Mouse (Mus musculus) limb, embryonic 14.5 days (tissue): ENCODE data around the gene Asprv1. TPM values are rescaled to one million over a fixed set of nuclear protein-coding genes. Genes with fewer than 3 reads are reported as not detected.

Source experiments
- ATAC-seq: fragments of 200-750 bp; cut with Nextera tagmentation; 2 replicates; pipeline ENCODE4 v1.8.0; 2017; ENCODE audit warnings: low read depth, moderate number of reproducible peaks, moderate TSS enrichment; ENCODE audit not compliant: low FRiP score
- DNase-seq: peaks from one replicate; pipeline ENCODE4 v3.0.0-alpha.2; 2015; ENCODE audit warnings: low spot score
- H3K27ac ChIP-seq: fragments of 300-500 bp; sonication (generic); replicated peaks from 2 replicates; pipeline ENCODE4 v1.5.1; 2014; ENCODE audit warnings: low read depth, mild to moderate bottlenecking, low read length, moderate library complexity, mixed read lengths
- H3K27me3 ChIP-seq: fragments of 300-500 bp; sonication (generic); 2 replicates; pipeline ENCODE4 v1.6.1; 2014; ENCODE audit warnings: low read length, mixed read lengths; ENCODE audit not compliant: control insufficient read depth, insufficient read depth
- H3K36me3 ChIP-seq: fragments of 300-500 bp; sonication (generic); 2 replicates; pipeline ENCODE4 v1.6.1; 2014; ENCODE audit warnings: mild to moderate bottlenecking, low read length, moderate library complexity, mixed read lengths; ENCODE audit not compliant: control insufficient read depth, insufficient read depth
- H3K4me1 ChIP-seq: fragments of 300-500 bp; sonication (generic); 2 replicates; pipeline ENCODE4 v1.6.1; 2014; ENCODE audit warnings: antibody characterized with exemption, low read length, mixed read lengths; ENCODE audit not compliant: control insufficient read depth, insufficient read depth
- H3K4me2 ChIP-seq: fragments of 300-500 bp; sonication (generic); replicated peaks from 2 replicates; pipeline ENCODE4 v1.6.1; 2014; ENCODE audit warnings: low read depth, mild to moderate bottlenecking, low read length, moderate library complexity; ENCODE audit not compliant: severe bottlenecking
- H3K4me3 ChIP-seq: fragments of 300-500 bp; sonication (generic); replicated peaks from 2 replicates; pipeline ENCODE4 v1.5.1; 2014; ENCODE audit warnings: low read length
- H3K9ac ChIP-seq: fragments of 300-500 bp; sonication (generic); 2 replicates; pipeline ENCODE4 v1.6.1; 2014; ENCODE audit warnings: mild to moderate bottlenecking, low read depth, low read length, moderate library complexity; ENCODE audit not compliant: severe bottlenecking
- H3K9me3 ChIP-seq: fragments of 300-500 bp; sonication (generic); 2 replicates; pipeline ENCODE4 v1.6.1; 2016; ENCODE audit warnings: low read length; ENCODE audit not compliant: control insufficient read depth
- POLR2A ChIP-seq: fragments of 200-500 bp; IDR thresholded peaks from 2 replicates; pipeline ENCODE4 v1.8.0; 2012; ENCODE audit warnings: inconsistent platforms, mild to moderate bottlenecking, moderate library complexity, borderline replicate concordance; ENCODE audit not compliant: insufficient read depth, insufficient read length; ENCODE audit errors: extremely low read depth
- WGBS: fragments of 180-500 bp; shearing (Covaris S2); extraction: QIAGEN DNeasy Blood & Tissue Kit; methylation state at CpG from one replicate; pipeline ENCODE4 v1.1.7; 2014; 5-methylcytosine and 5-hydroxymethylcytosine counted together
- polyA plus RNA-seq, 2 experiments: library from polyadenylated mRNA; depleted of rRNA in 1 of 2; stranded (reverse) in 1 of 2; unstranded in 1 of 2; fragments of >200 nt; fragmentation: Nextera tagmentation in 1 of 2; extraction: Ambion mirVana in 1 of 2; gene quantifications; 2 replicates each; pipeline versions ENCODE4 v1.2.1 to v1.2.3; 2012 to 2014

Gene Asprv1
- polyA plus RNA-seq, 2 experiments: 34.8 to 100.0 TPM

GRCm38 (mm10) chr6:86615301-86615700 lies 12.7 kb upstream of the Asprv1 start:
- ATAC-seq (no peak), DNase-seq (no peak)
- Histone ChIP-seq H3K4me3 (no peak overlapping the region), H3K4me2 (no peak overlapping the region), H3K36me3 (no peaks in the 10 kb centered on the region), H3K4me1 (no peaks in the 10 kb centered on the region), H3K27ac (no peak overlapping the region), H3K9me3 (no peaks in the 10 kb centered on the region), H3K27me3 (no peaks in the 10 kb centered on the region), H3K9ac (no peak overlapping the region)
- WGBS: 89% methylated on average over 4 of the region's 4 CpGs
- TF ChIP-seq POLR2A: no peak

- DNase-seq: no peak
- Histone ChIP-seq H3K4me3 (no peak overlapping the region), H3K9me3 (no peaks in the 10 kb centered on the region), H3K9ac (no peak overlapping the region), H3K36me3 (no peaks in the 10 kb centered on the region), H3K4me2 (no peak overlapping the region), H3K4me1 (peaks cover 19% of the 10 kb centered on the region), H3K27ac (no peak overlapping the region), H3K27me3 (0 out of 2 replicates have a peak, but pooled peaks cover 9% of the 10 kb centered on the region)
- TF ChIP-seq POLR2A: no peak
- 60% methylated on average over 4 of the region's 4 CpGs for WGBS
- ATAC-seq: no peak
Measured at GRCm38 (mm10) chr6:86623201-86623600, 4.8 kb upstream of the Asprv1 start.

GRCm38 (mm10) chr6:86624074-86625030 lies 3.6 kb upstream of the Asprv1 start:
- no peak for TF ChIP-seq POLR2A
- ATAC-seq: peak; percentile 69
- Histone ChIP-seq H3K4me3 (no peak overlapping the region), H3K4me2 (peak overlapping the region; percentile 11; the same call in 1 of the 2 replicates), H3K27ac (peak overlapping the region; percentile 54), H3K9ac (no peak overlapping the region), H3K27me3 (0 out of 2 replicates have a peak, but pooled peaks cover 9% of the 10 kb centered on the region), H3K4me1 (peaks cover 19% of the 10 kb centered on the region), H3K36me3 (no peaks in the 10 kb centered on the region), H3K9me3 (no peaks in the 10 kb centered on the region)
- 17% methylated on average over 18 of the region's 18 CpGs for WGBS
- DNase-seq: peak; percentile 80

GRCm38 (mm10) chr6:86630141-86630540 lies 2.2 kb downstream of the Asprv1 start:
- ATAC-seq (no peak), DNase-seq (no peak)
- Histone ChIP-seq H3K36me3 (no peaks in the 10 kb centered on the region), H3K27ac (no peak overlapping the region), H3K9me3 (no peaks in the 10 kb centered on the region), H3K27me3 (no peaks in the 10 kb centered on the region), H3K4me1 (no peaks in the 10 kb centered on the region), H3K4me2 (no peak overlapping the region), H3K4me3 (no peak overlapping the region), H3K9ac (no peak overlapping the region)
- 72% methylated on average over 3 of the region's 3 CpGs for WGBS
- no peak for TF ChIP-seq POLR2A

GRCm38 (mm10) chr6:86636495-86636894 lies 8.5 kb downstream of the Asprv1 start:
- no peak for TF ChIP-seq POLR2A
- 62% methylated on average over 2 of the region's 2 CpGs for WGBS

More at GRCm38 (mm10) chr6:86636495-86636894, 8.5 kb downstream of the Asprv1 start:
- no peak overlapping the region for H3K4me2 ChIP-seq
- H3K9me3 ChIP-seq: no peaks in the 10 kb centered on the region
- H3K4me3 ChIP-seq: no peak overlapping the region
- H3K9ac ChIP-seq: no peak overlapping the region
- ATAC-seq (no peak), DNase-seq (no peak)
- H3K27me3 ChIP-seq: no peaks in the 10 kb centered on the region
- H3K4me1 ChIP-seq: no peaks in the 10 kb centered on the region
- no peaks in the 10 kb centered on the region for H3K36me3 ChIP-seq
- H3K27ac ChIP-seq: no peak overlapping the region
